Mouse (Mus musculus) spleen, adult 2 months (tissue): ENCODE data around the gene Sectm1b.

ENCODE experiments used
- CTCF ChIP-seq: fragments of 200-500 bp; IDR thresholded peaks from 2 replicates; pipeline ENCODE4 v1.5.1; 2011; ENCODE audit warnings: mild to moderate bottlenecking, inconsistent platforms; ENCODE audit not compliant: insufficient read depth, insufficient read length, insufficient replicate concordance; ENCODE audit errors: extremely low read depth
- POLR2A ChIP-seq: fragments of 200-500 bp; IDR thresholded peaks from 2 replicates; pipeline ENCODE4 v1.6.1; 2011; ENCODE audit warnings: low read depth, low read length, inconsistent platforms

DNA sequence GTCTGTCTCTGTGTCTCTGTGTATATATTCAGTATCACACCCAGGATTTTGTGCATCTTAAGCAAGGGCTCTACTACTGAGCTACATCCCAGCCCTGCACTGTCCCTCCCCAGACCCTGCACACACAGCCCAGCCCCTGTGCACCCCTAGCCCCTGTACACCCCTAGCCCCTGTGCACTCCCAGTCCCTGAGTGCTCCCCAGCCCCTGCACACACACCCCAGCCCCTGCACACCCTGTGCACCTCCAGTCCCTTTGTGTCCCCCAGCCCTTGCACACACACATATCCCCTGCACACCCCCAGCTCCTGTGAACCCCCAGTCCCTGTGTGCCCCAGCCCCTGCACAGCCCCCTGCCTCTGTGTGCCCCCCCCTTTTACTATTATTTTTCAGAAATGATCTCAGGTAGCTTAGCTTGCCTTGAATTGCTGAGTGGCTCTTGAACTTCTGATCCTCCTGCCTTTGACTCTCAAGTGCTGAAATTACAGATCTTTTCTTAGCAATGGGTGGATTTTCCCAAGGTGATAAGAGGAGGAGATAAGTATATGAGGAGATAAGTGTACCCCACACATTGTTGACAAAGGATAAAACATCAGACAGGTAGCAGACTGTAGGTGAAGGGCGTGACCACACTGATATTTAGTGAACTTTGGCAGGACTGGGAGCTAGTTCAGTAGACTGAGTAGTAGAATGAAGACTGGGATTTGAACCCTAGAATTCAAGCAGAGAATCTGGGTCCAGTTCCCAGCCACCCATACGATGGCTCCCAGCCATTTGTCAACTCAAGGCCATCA lies 26.6 kb upstream of the Sectm1b start:
- TF ChIP-seq CTCF (no peak), POLR2A (no peak)
